Mouse (Mus musculus) gastrocnemius, postnatal 14 days (tissue): ENCODE measurements around the gene Git1. TPM values are rescaled to one million over a fixed set of nuclear protein-coding genes. Genes with fewer than 3 reads are reported as not detected.

Experiments
- total RNA-seq, 2 experiments: library from RNA; stranded (reverse); gene quantifications; 2 replicates each; pipeline ENCODE4 v1.2.3; 2021

Gene Git1
- total RNA-seq, 2 experiments from 2014 or later: 23.0 to 25.9 TPM

Other genes starting within 250 kb of the Git1 start
- 10 to 100 TPM; 79.2 to 80.8 TPM for gene Coro6, start 31.2 kb upstream of the Git1 start, total RNA-seq
- 1 to 10 TPM; 5.7 to 6.3 TPM for gene Ankrd13b, start 3.9 kb upstream of the Git1 start, total RNA-seq
- gene Abhd15, start 21.6 kb downstream of the Git1 start, total RNA-seq: under 1 TPM; 0.45 to 0.53 TPM
- gene Trp53i13, start 22.4 kb downstream of the Git1 start, total RNA-seq: 1 to 10 TPM; 6.0 to 6.3 TPM
- gene Gm10392, start 25.6 kb downstream of the Git1 start, total RNA-seq: not detected
- 10 to 100 TPM; 34.3 to 35.1 TPM for gene Taok1, start 114.3 kb downstream of the Git1 start, total RNA-seq
- gene Nufip2, start 192.6 kb downstream of the Git1 start, total RNA-seq: 10 to 100 TPM; 38.0 to 42.0 TPM
- gene Cryba1, start 231.7 kb downstream of the Git1 start, total RNA-seq: not detected